Mouse (Mus musculus) embryonic facial prominence, embryonic 13.5 days (tissue): ENCODE data around the gene Kank4. TPM values are rescaled to one million over a fixed set of nuclear protein-coding genes. Genes with fewer than 3 reads are reported as not detected.
A peak's percentile ranks its signal among the peaks of the same experiment; 100 is the strongest.
"Not testable (repeated sequence)": the region's sequence is repeated elsewhere in the genome, so short reads cannot be mapped to it uniquely, and the experiment has no call there.

Source experiments
- ATAC-seq: fragments of 200-750 bp; cut with Nextera tagmentation; 2 replicates; pipeline ENCODE4 v1.8.0; 2017; ENCODE audit warnings: low read depth; ENCODE audit not compliant: insufficient number of reproducible peaks, insufficient read depth, low FRiP score, low TSS enrichment
- H3K27ac ChIP-seq: fragments of 300-500 bp; sonication (generic); 2 replicates; pipeline ENCODE4 v1.5.1; 2015; ENCODE audit warnings: moderate library complexity, mild to moderate bottlenecking, inconsistent platforms
- H3K27me3 ChIP-seq: fragments of 300-500 bp; sonication (generic); 2 replicates; pipeline ENCODE4 v1.6.1; 2015; ENCODE audit warnings: mild to moderate bottlenecking, inconsistent platforms
- H3K36me3 ChIP-seq: fragments of 300-500 bp; sonication (generic); 2 replicates; pipeline ENCODE4 v1.6.1; 2015; ENCODE audit warnings: mild to moderate bottlenecking, inconsistent platforms
- H3K4me1 ChIP-seq: fragments of 300-500 bp; sonication (generic); 2 replicates; pipeline ENCODE4 v1.6.1; 2015; ENCODE audit warnings: inconsistent platforms
- H3K4me2 ChIP-seq: fragments of 300-500 bp; sonication (generic); 2 replicates; pipeline ENCODE4 v1.6.1; 2015; ENCODE audit warnings: moderate library complexity, mild to moderate bottlenecking, inconsistent platforms
- H3K4me3 ChIP-seq: fragments of 300-500 bp; sonication (generic); 2 replicates; pipeline ENCODE4 v1.5.1; 2015; ENCODE audit warnings: mild to moderate bottlenecking, inconsistent platforms
- H3K9ac ChIP-seq: fragments of 300-500 bp; sonication (generic); 2 replicates; pipeline ENCODE4 v1.6.1; 2015; ENCODE audit warnings: mild to moderate bottlenecking, inconsistent platforms
- H3K9me3 ChIP-seq: fragments of 300-500 bp; sonication (generic); 2 replicates; pipeline ENCODE4 v1.6.1; 2016; ENCODE audit warnings: inconsistent platforms
- WGBS: fragments of 180-500 bp; shearing (Covaris S2); methylation state at CpG from one replicate; pipeline ENCODE4 v1.1.7; 2015; ENCODE audit warnings: mixed read lengths; 5-methylcytosine and 5-hydroxymethylcytosine counted together
- polyA plus RNA-seq: library from polyadenylated mRNA; unstranded; fragments of >200 nt; fragmentation: Nextera tagmentation; extraction: Ambion mirVana; gene quantifications from 2 replicates; pipeline ENCODE4 v1.2.1, GENCODE M21; 2015

Gene Kank4
- polyA plus RNA-seq, 1 experiment from 2014 or later, result 3.2 TPM

- Histone ChIP-seq H3K27me3 (peaks cover 27% of the 10 kb centered on the region), H3K27ac (no peak overlapping the region), H3K4me3 (peak overlapping the region; percentile 42), H3K9ac (peak overlapping the region; percentile 61; the same call in 1 of the 2 replicates), H3K36me3 (no peaks in the 10 kb centered on the region), H3K4me2 (peak overlapping the region; percentile 86), H3K4me1 (peaks cover 19% of the 10 kb centered on the region), H3K9me3 (no peaks in the 10 kb centered on the region)
- WGBS, result 2% methylated on average over 21 of the region's 21 CpGs
- ATAC-seq, result no peak
These were observed 89.9 kb downstream of the Kank4 start for GRCm38 (mm10) chr4:98727295-98727958.

- H3K4me3 ChIP-seq, result peak within 1 kb of the TSS; percentile 42
- peaks cover 19% of the 10 kb centered on the region for H3K4me1 ChIP-seq
- WGBS, result 4% methylated on average over 29 of the region's 29 CpGs
- no peaks in the 10 kb centered on the region for H3K36me3 ChIP-seq
- H3K4me2 ChIP-seq, result peak within 1 kb of the TSS; percentile 86
- ATAC-seq, result no peak
- H3K9ac ChIP-seq, result peak within 1 kb of the TSS; percentile 61
- H3K27ac ChIP-seq, result no peak within 1 kb of the TSS
- no peaks in the 10 kb centered on the region for H3K9me3 ChIP-seq
- peaks cover 27% of the 10 kb centered on the region for H3K27me3 ChIP-seq
These were observed 90.6 kb downstream of the Kank4 start, which contains the start of gene L1td1 for GRCm38 (mm10) chr4:98726590-98727237. Gene L1td1 (plus strand): TSS chr4:98726734.

- no peak overlapping the region for H3K9ac ChIP-seq
- H3K4me2 ChIP-seq, result no peak overlapping the region
- peaks cover 19% of the 10 kb centered on the region for H3K4me1 ChIP-seq
- no peaks in the 10 kb centered on the region for H3K9me3 ChIP-seq
- H3K27me3 ChIP-seq, result peaks cover 27% of the 10 kb centered on the region
- H3K27ac ChIP-seq, result no peak overlapping the region
- WGBS, result 37% methylated on average over 4 of the region's 4 CpGs
- H3K4me3 ChIP-seq, result no peak overlapping the region
- no peaks in the 10 kb centered on the region for H3K36me3 ChIP-seq
- ATAC-seq, result no peak
These were observed 91.9 kb downstream of the Kank4 start for GRCm38 (mm10) chr4:98725439-98725838.

- ATAC-seq, H3K27ac ChIP-seq, H3K9ac ChIP-seq, H3K4me3 ChIP-seq, H3K9me3 ChIP-seq, H3K4me2 ChIP-seq, H3K36me3 ChIP-seq: not testable (repeated sequence)
- Histone ChIP-seq H3K27me3 (peaks cover 27% of the 10 kb centered on the region), H3K4me1 (peaks cover 19% of the 10 kb centered on the region)
- 85% methylated on average over 1 of the region's 1 CpGs for WGBS
These were observed 92.7 kb downstream of the Kank4 start for GRCm38 (mm10) chr4:98724682-98725081.

GRCm38 (mm10) chr4:98722454-98722853 is 94.9 kb downstream of the Kank4 start:
- no peak for ATAC-seq
- no peaks in the 10 kb centered on the region for H3K36me3 ChIP-seq

GRCm38 (mm10) chr4:98718547-98718917 is 98.8 kb downstream of the Kank4 start:
- no peak for ATAC-seq
- no peaks in the 10 kb centered on the region for H3K4me1 ChIP-seq
- H3K9me3 ChIP-seq, result no peaks in the 10 kb centered on the region
- WGBS, result 83% methylated on average over 10 of the region's 10 CpGs
- H3K27me3 ChIP-seq, result no peaks in the 10 kb centered on the region
- H3K9ac ChIP-seq, result no peak overlapping the region
- H3K27ac ChIP-seq, result no peak overlapping the region
- H3K4me3 ChIP-seq, result no peak overlapping the region
- no peak overlapping the region for H3K4me2 ChIP-seq
- no peaks in the 10 kb centered on the region for H3K36me3 ChIP-seq

More at GRCm38 (mm10) chr4:98722454-98722853, 94.9 kb downstream of the Kank4 start:
- Histone ChIP-seq H3K4me2 (no peak overlapping the region), H3K27me3 (peaks cover 12% of the 10 kb centered on the region), H3K9ac (no peak overlapping the region), H3K4me3 (no peak overlapping the region), H3K27ac (no peak overlapping the region), H3K9me3 (no peaks in the 10 kb centered on the region), H3K4me1 (peaks cover 11% of the 10 kb centered on the region)
- 15% methylated on average over 8 of the region's 8 CpGs for WGBS

GRCm38 (mm10) chr4:98717735-98718546 is 99.4 kb downstream of the Kank4 start:
- Histone ChIP-seq H3K9me3 (no peaks in the 10 kb centered on the region), H3K9ac (no peak overlapping the region), H3K36me3 (no peaks in the 10 kb centered on the region), H3K27ac (no peak overlapping the region), H3K4me2 (no peak overlapping the region), H3K4me3 (no peak overlapping the region), H3K4me1 (no peaks in the 10 kb centered on the region), H3K27me3 (no peaks in the 10 kb centered on the region)
- no peak for ATAC-seq
- WGBS, result 80% methylated on average over 17 of the region's 17 CpGs

GRCm38 (mm10) chr4:98710891-98711290 is 106.4 kb downstream of the Kank4 start:
- no peaks in the 10 kb centered on the region for H3K36me3 ChIP-seq
- H3K4me1 ChIP-seq, result no peaks in the 10 kb centered on the region
- no peak overlapping the region for H3K4me2 ChIP-seq
- H3K9me3 ChIP-seq, result no peaks in the 10 kb centered on the region
- no peak overlapping the region for H3K9ac ChIP-seq
- 88% methylated on average over 8 of the region's 8 CpGs for WGBS
- H3K27ac ChIP-seq, result no peak overlapping the region
- H3K27me3 ChIP-seq, result no peaks in the 10 kb centered on the region
- no peak overlapping the region for H3K4me3 ChIP-seq
- no peak for ATAC-seq

Other genes with a start within 250 kb of the Kank4 start
- gene L1td1, start 90.8 kb downstream of the Kank4 start, polyA plus RNA-seq, result 0.43 and 1.7 TPM in 2 replicates
- gene I0C0044D17Rik, start 6.3 kb upstream of the Kank4 start, polyA plus RNA-seq, result not detected in 2 replicates
- 107 and 109 TPM in 2 replicates for gene Usp1, start 106.3 kb upstream of the Kank4 start, polyA plus RNA-seq
- gene Angptl3, start 213.4 kb upstream of the Kank4 start, polyA plus RNA-seq, result 1.9 and 3.9 TPM in 2 replicates